Mouse (Mus musculus) C3H10T1/2 (cell line): ENCODE measurements around the gene Tas2r110. TPM values are rescaled to one million over a fixed set of nuclear protein-coding genes. Genes with fewer than 3 reads are reported as not detected.

Source experiments
- polyA plus RNA-seq, 2 experiments: library from polyadenylated mRNA; unstranded; fragments of >200 nt; fragmentation: generic; extraction: Trizol; gene quantifications; one replicate each; pipeline ENCODE4 v1.2.1; 2012; ENCODE audit warnings: missing spikeins in 2 of 2

Gene Tas2r110
- not detected for polyA plus RNA-seq

DNA sequence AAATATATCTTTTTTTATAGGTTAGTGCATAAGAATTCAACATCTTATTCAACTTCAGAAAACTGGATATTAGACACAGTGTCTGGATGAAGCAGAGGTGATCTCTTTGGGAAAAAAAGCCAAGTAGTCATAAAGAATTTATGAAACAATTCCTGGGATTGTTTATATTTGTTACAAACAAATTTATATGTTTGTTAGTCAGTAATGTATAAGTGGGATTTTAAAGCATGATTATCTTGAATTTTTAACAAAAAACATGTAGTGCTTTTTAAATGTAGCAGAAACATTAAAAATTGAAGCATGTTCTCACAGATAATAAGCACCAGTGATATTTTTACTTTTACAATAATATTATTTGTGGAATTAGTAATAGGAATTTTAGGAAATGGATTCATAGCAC, at the start of gene Tas2r110:
Gene Tas2r110, plus strand, starts transcription at position 301 of the 400 bp plus-strand sequence.

DNA sequence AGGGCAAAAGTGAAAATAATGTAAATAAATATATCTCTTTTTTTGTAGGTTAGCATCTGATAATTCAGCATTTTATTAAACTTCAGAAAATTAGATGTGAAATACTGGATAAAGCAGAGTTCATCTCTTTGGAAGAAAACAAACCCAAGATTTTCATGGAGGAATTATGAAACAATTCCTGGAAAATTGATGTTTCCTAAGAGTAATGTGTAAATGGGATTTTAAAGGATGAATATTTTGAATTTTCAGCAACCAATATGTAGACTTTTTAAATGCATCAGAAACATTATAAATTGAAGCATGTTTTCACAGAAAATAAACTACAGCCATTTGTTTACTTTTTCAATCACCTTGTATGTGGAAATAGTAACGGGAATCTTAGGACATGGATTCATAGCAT, 21.0 kb upstream of the Tas2r110 start, which contains the start of gene Tas2r123:
Gene Tas2r123, plus strand, starts transcription at position 301 of the 400 bp plus-strand sequence.

DNA sequence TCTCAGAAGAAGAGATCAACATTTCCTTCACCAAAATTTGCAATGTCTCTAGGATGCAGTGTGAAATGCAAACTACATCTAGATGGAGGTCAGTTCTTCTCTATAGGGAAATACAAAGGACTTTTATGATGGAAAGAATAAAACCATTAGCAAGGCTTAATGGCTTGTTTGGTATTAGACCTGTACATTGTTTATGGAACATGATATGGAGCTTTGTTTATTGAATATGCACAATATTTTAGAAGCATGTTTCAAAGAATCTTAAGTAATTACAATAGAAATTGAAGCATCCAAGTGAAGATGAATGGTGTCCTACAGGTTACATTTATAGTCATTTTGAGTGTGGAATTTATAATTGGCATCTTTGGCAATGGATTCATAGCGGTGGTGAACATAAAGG, 12.7 kb upstream of the Tas2r110 start, which contains the start of gene Tas2r116:
Gene Tas2r116, plus strand, starts transcription at position 301 of the 400 bp plus-strand sequence.

DNA sequence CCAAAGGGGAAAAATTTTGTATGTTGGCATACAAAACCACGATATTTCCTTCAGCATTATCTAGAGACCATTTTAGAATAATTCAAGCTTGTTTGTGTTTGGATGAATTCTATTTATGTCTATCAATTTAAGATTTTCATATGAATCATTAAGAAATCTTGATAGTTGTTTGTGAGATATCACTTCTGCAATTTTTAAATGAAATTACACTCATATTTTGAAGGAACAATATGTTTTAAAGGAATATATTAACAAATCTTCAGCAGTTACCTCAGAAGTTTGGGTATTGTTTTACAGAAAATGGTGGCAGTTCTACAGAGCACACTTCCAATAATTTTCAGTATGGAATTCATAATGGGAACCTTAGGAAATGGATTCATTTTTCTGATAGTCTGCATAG, 24.9 kb downstream of the Tas2r110 start, which contains the start of gene Tas2r113:
Gene Tas2r113, plus strand, starts transcription at position 301 of the 400 bp plus-strand sequence.

DNA sequence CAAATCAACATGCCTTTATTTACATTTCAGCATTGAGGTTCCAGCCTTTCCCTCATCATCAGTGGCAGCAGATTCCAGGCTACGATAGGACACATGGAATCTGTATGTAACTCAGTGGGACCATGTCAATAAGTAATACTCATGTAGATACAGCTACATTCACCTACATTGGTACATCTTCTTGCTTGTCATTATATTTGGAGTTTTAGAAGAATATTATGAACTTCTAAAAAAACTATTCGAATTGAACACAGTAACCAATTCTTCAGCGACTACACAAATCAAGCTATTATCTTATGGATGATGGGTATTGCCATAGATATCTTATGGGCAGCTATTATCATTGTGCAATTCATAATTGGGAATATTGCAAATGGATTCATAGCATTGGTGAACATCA, 41.5 kb downstream of the Tas2r110 start, which contains the start of gene Tas2r125:
Gene Tas2r125, plus strand, starts transcription at position 301 of the 400 bp plus-strand sequence.

Other genes starting within 250 kb of the Tas2r110 start
- not detected for gene A630073D07Rik, start 216.5 kb upstream of the Tas2r110 start, polyA plus RNA-seq
- gene Tas2r120, start 211.1 kb upstream of the Tas2r110 start, polyA plus RNA-seq: not detected
- gene Tas2r121, start 167.0 kb upstream of the Tas2r110 start, polyA plus RNA-seq: not detected
- gene Tas2r122, start 156.1 kb upstream of the Tas2r110 start, polyA plus RNA-seq: not detected
- not detected for gene Tas2r115, start 130.0 kb upstream of the Tas2r110 start, polyA plus RNA-seq
- not detected for gene Tas2r124, start 113.3 kb upstream of the Tas2r110 start, polyA plus RNA-seq
- gene Tas2r102, start 105.9 kb upstream of the Tas2r110 start, polyA plus RNA-seq: not detected
- not detected for gene Tas2r136, start 89.8 kb upstream of the Tas2r110 start, polyA plus RNA-seq
- gene Tas2r117, start 65.2 kb upstream of the Tas2r110 start, polyA plus RNA-seq: not detected
- gene Tas2r123, start 20.9 kb upstream of the Tas2r110 start, polyA plus RNA-seq: not detected
- not detected for gene Tas2r116, start 12.6 kb upstream of the Tas2r110 start, polyA plus RNA-seq
- not detected for gene Tas2r113, start 25.0 kb downstream of the Tas2r110 start, polyA plus RNA-seq
- gene Tas2r125, start 41.6 kb downstream of the Tas2r110 start, polyA plus RNA-seq: not detected
- not detected for gene Tas2r129, start 83.1 kb downstream of the Tas2r110 start, polyA plus RNA-seq
- not detected for gene Tas2r131, start 89.9 kb downstream of the Tas2r110 start, polyA plus RNA-seq
- not detected for gene Tas2r109, start 113.0 kb downstream of the Tas2r110 start, polyA plus RNA-seq
- gene Tas2r103, start 169.1 kb downstream of the Tas2r110 start, polyA plus RNA-seq: not detected
- gene Tas2r140, start 187.8 kb downstream of the Tas2r110 start, polyA plus RNA-seq: not detected
- 10 to 100 TPM in 1 of 2 experiments, 1 to 10 TPM in 1; 1.8 to 17.7 TPM for gene Smim10l1, start 236.9 kb downstream of the Tas2r110 start, polyA plus RNA-seq